Mouse (Mus musculus): Measurements from ENCODE around the gene Clip3. TPM values are rescaled to one million over a fixed set of nuclear protein-coding genes. Genes with fewer than 3 reads are reported as not detected.

Clip3 gene
- total RNA-seq, 2 experiments from 2014 or later, result 16.6 to 18.3 TPM

GRCm38 (mm10) chr7:30294296-30294695 is 2.8 kb downstream of the Clip3 start:
- DNase-seq, result no peak

GRCm38 (mm10) chr7:30295103-30295502 is 3.6 kb downstream of the Clip3 start:
- DNase-seq, result peak; percentile 74 to 78

- no peak for DNase-seq
These were observed 5.3 kb downstream of the Clip3 start for GRCm38 (mm10) chr7:30296816-30297215.

GRCm38 (mm10) chr7:30297266-30297665 is 5.7 kb downstream of the Clip3 start:
- DNase-seq, result no peak

GRCm38 (mm10) chr7:30300914-30301313 is 9.4 kb downstream of the Clip3 start:
- DNase-seq, result peak in 1 of 2 experiments; percentile 42

GRCm38 (mm10) chr7:30306083-30306779 is 14.7 kb downstream of the Clip3 start:
- peak in 1 of 2 experiments; percentile 34 for DNase-seq

GRCm38 (mm10) chr7:30308076-30309005 is 16.8 kb downstream of the Clip3 start, which contains the start of gene Alkbh6:
TSS of gene Alkbh6 (plus strand) at chr7:30308717.
- DNase-seq, result peak; percentile 95

- no peak for DNase-seq
These were observed 18.0 kb downstream of the Clip3 start for GRCm38 (mm10) chr7:30309395-30310129.

- no peak for DNase-seq
These were observed 18.6 kb downstream of the Clip3 start for GRCm38 (mm10) chr7:30310136-30310535.

GRCm38 (mm10) chr7:30313666-30314320 is 22.3 kb downstream of the Clip3 start:
- no peak for DNase-seq

GRCm38 (mm10) chr7:30314721-30315155 is 23.2 kb downstream of the Clip3 start, which contains the start of gene Syne4:
TSS of gene Syne4 (plus strand) at chr7:30314807.
- peak in 1 of 2 experiments; percentile 26 for DNase-seq

- peak in 1 of 2 experiments; percentile 31 for DNase-seq
These were observed 24.3 kb downstream of the Clip3 start for GRCm38 (mm10) chr7:30315559-30316529.

GRCm38 (mm10) chr7:30318142-30318541 is 26.6 kb downstream of the Clip3 start:
- DNase-seq, result no peak

GRCm38 (mm10) chr7:30320946-30321345 is 29.4 kb downstream of the Clip3 start:
- DNase-seq, result no peak

GRCm38 (mm10) chr7:30321539-30322284 is 30.2 kb downstream of the Clip3 start, which contains the start of gene E130208F15Rik:
TSS of gene E130208F15Rik (plus strand) at chr7:30321740.
- DNase-seq, result peak; percentile 81 to 89

GRCm38 (mm10) chr7:30322285-30322667 is 30.7 kb downstream of the Clip3 start:
- DNase-seq, result peak; percentile 98

GRCm38 (mm10) chr7:30322865-30323264 is 31.3 kb downstream of the Clip3 start:
- no peak for DNase-seq

GRCm38 (mm10) chr7:30323795-30324194 is 32.3 kb downstream of the Clip3 start, which contains the start of gene Sdhaf1:
TSS of gene Sdhaf1 (minus strand) at chr7:30323895.
- no peak for DNase-seq

- DNase-seq, result no peak
These were observed 32.9 kb downstream of the Clip3 start for GRCm38 (mm10) chr7:30324300-30324944.

Measured in adrenal gland, postnatal 36 days (tissue).